Mouse (Mus musculus) heart, postnatal 25 days (tissue): Measurements from ENCODE around the gene Cdc5l. TPM values are rescaled to one million over a fixed set of nuclear protein-coding genes. Genes with fewer than 3 reads are reported as not detected.

Source experiments
- DNase-seq: peaks from one replicate; pipeline ENCODE4 v3.0.0; 2022; ENCODE audit warnings: low spot score
- intact Hi-C: fragments of 180-260 bp; cut with DNase I; formaldehyde crosslinking; loops from one replicate; pipeline ENCODE4 v1.15.1; 2025
- total RNA-seq, 2 experiments: library from RNA; stranded (reverse); gene quantifications; 2 replicates each; pipeline ENCODE4 v1.2.3; 2021

Gene Cdc5l
- total RNA-seq, 2 experiments from 2014 or later = 36.7 to 42.8 TPM

DNA sequence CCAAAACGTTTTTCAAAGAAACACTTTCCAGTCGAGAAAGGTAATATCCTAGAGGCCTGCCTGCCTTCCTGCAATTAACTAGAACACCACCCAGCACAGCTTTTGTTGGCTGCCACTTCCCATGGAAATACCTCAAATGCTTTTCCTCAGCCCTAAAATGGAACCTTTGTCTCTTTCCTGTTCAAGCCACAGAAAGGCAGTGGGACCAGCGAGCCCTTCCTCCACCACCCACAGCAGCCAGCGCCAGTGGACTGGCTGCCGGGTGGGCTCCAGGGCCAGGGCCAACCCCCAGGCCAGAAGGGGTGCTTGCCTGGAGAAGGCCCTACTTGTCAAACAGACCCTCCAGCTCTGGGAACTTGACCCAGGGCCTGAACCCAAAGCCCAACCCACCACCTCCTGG, 56.2 kb downstream of the Cdc5l start:
- DNase-seq = no peak
- intact Hi-C loops = no loop called here

DNA sequence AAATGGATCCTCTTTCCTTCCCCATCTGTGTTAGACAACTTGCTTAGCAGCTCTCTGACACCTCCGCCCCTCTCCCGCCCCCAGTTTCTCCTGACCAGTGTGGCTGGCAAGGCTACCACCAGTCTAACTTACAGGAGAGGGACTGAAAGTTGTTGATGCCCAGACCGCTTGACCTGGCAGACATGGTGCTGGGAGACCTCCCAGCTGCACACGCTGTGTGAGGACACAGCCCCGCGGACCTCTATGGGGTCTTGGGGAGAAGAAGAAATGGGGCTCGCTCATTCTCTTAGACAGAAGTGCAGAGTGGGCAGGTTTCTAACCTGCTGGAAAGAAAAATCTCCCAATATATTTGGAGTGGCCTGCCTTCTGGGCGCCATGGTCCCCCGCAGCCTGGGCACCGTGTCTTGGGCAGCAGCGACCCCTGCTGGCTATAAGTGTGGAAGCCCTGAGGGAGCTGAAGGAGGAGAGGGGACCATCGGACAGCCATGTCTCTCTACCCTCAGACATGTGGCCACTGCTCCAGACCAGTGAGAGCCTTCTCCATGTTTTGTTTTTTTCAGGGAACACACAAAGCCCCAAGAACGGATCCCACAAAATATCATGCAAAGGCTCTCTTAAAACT, 59.4 kb downstream of the Cdc5l start:
- DNase-seq = peak; percentile 24
- intact Hi-C loops = loop anchor here (2.0 to 5.0 kb wide), 2 partner anchors 919 to 1112 kb away; no protein-coding TSS in a partner anchor

DNA sequence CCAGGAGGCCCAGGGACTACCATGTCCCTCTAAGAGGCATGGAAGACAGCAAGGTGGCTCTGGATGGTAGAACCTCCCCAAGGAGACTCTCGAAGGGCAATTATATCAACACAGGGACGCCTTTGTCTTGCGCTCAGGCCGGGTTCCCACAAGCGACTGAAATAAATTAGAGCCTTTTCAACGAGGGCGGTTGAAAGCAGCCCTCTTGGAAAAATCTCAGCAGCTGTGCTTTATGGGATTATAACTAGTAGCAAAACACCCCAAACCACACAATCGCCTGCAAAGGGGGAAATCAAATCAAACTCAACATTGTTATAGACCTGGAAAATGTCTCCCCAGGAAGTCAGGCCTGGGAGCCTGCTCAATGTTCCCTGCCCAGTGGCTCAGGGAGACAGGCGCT, 62.5 kb downstream of the Cdc5l start:
- DNase-seq = no peak
- intact Hi-C loops = loop anchor here (5.0 kb wide), 1 partner anchor 1109 kb away; no protein-coding TSS in a partner anchor

DNA sequence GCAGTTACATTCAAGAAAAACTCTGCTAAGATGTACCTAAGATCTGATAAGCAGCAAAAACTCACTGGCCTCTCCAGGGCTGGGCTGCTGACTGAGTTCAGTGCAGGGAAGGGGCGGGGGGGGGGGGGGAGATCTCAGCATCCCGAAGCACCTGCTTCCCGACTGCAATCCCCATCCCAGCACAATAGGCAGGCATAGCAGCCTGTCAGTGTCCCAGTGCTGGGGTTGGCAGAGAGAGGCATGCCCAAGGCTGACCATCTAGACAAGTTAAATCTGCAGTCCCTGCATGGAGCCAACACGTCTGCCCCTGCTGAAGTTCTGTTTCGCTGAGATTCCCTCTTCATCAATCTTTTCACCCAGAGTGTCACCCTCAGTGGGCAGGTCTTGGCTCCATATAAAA, 63.0 kb downstream of the Cdc5l start:
- intact Hi-C loops = loop anchor here (5.0 kb wide), 1 partner anchor 1108 kb away; no protein-coding TSS in a partner anchor
- DNase-seq = no peak

DNA sequence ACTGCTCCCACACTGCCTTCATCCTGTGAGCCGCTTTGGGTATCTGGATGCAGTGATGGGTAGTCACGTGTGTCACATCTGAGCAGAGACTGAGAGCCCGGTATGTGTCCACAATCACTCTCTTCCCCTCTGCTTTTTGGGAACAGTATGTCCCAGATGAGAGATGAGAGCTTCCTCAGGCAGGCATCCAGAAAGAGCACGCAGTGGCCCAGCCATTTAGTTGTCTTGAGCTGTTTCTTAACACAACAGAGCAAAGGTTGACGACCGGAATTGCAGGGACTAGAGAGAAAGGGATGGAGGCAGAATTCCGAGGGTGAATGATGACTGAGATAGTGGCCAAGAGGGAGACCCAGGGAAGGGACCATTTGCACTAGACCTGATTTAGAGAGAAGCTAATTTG, 68.7 kb downstream of the Cdc5l start:
- no peak for DNase-seq

DNA sequence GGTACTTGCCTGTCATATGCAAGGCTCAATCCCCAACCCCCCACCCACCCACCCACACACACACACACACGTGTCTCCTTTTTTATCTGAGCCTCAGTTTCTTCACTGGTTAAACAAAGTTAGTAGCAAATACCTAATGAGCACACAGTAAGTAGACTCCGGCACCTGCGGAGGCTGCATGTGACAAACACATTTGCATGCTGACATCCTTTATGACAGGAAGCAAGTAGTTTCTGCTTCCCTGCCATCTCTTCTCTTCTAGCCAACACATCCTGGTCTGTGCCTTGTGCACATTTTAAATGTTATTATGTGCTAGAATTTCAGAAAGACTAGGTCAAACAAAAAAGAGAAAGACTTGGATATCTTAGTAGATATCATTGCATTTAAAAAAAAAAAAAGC, 72.6 kb downstream of the Cdc5l start:
- no peak for DNase-seq
- intact Hi-C loops = no loop called here

More for the DNA sequence above, 68.7 kb downstream of the Cdc5l start:
- intact Hi-C loops = no loop called here

DNA sequence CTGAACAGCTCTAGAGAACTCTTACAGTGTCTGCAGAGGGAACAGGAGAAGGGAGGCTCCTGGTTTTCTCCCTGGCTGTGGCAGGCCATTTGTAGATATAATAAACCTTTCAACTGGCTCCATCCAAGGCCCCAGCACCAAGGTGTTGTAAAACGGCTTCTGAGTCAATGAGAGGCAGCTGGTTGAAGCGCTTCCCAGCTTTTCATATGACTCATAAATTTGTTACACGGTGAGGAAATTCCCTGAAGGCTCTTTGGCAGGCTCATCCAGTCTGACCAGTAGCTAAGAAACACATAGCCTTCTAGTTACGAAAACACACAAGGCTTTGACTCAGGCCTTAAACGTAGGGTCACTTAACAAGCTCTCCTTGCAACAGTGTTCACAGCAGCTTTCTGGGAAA, 74.1 kb downstream of the Cdc5l start:
- intact Hi-C loops = no loop called here
- peak; percentile 20 for DNase-seq

DNA sequence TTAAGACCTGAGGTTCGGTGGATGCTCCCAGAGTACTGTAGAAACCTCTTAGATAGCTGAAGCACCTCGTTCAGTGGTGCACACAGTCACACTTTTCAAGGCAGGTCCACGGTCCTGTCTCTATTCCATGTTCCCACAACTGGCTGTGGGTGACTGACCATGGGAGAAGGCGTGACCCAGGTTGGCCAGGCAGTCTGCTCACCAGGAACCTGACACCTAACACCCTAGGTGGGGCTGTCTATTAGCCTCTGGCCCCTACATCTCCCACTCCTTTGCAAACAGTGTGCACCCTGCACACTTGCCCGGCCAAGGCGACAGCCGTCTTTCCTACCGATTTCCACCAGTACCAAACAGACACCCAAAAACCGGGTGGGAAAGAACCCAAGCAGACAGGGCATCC, 77.1 kb downstream of the Cdc5l start:
- DNase-seq = no peak
- intact Hi-C loops = no loop called here

DNA sequence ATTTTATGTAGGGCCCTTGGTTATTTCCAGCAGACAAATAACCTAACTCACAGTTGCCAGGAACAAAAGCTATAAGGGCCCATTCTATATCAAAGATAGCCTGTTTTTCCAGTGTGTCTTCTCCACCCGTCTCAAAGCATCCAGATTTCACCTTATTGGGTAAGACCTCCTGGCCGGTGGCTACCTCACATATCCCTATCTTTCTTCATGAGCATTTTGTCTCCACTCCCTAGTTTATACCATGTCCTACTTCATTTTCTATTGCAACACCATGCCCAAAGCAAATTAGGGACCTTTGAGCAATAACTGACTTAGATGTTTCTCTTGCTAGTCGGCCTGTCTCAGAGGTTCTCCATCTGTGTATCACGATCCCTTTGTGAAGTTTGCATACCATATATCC, 85.6 kb downstream of the Cdc5l start:
- intact Hi-C loops = no loop called here

More for the DNA sequence above, 85.6 kb downstream of the Cdc5l start:
- no peak for DNase-seq

Other genes starting within 250 kb of the Cdc5l start
- under 1 TPM; 0.45 to 0.49 TPM for gene Spats1, start 41.7 kb upstream of the Cdc5l start, total RNA-seq
- 10 to 100 TPM; 20.1 to 20.2 TPM for gene Aars2, start 73.1 kb upstream of the Cdc5l start, total RNA-seq
- not detected for gene Tcte1, start 89.7 kb upstream of the Cdc5l start, total RNA-seq
- under 1 TPM in 1 of 2 experiments, not detected in 1; 0.05 TPM for gene Tmem151b, start 115.9 kb upstream of the Cdc5l start, total RNA-seq
- gene Nfkbie, start 122.0 kb upstream of the Cdc5l start, total RNA-seq = 1 to 10 TPM; 1.3 to 1.4 TPM
- gene Slc35b2, start 130.1 kb upstream of the Cdc5l start, total RNA-seq = 10 to 100 TPM; 23.7 to 24.3 TPM
- 1,000 to 10,000 TPM; 1,042 to 1,257 TPM for gene Hsp90ab1, start 139.5 kb upstream of the Cdc5l start, total RNA-seq
- gene Slc29a1, start 165.9 kb upstream of the Cdc5l start, total RNA-seq = 10 to 100 TPM; 77.9 to 78.4 TPM
- not detected for gene Mymx, start 168.4 kb upstream of the Cdc5l start, total RNA-seq
- gene Capn11, start 225.6 kb upstream of the Cdc5l start, total RNA-seq = not detected